Mouse (Mus musculus) right cerebral cortex, postnatal 14 days (tissue): ENCODE data around the gene Otud7a.
"Not testable (repeated sequence)": the region's sequence is repeated elsewhere in the genome, so short reads cannot be mapped to it uniquely, and the experiment has no call there.

Experiments used
- DNase-seq: peaks from one replicate; pipeline ENCODE4 v3.0.0; 2022

Gene Otud7a

GRCm38 (mm10) chr7:63559679-63560078 lies 115.1 kb downstream of the Otud7a start:
- no peak for DNase-seq

- no peak for DNase-seq
Measured at GRCm38 (mm10) chr7:63583310-63583709, 138.8 kb downstream of the Otud7a start.

- no peak for DNase-seq
Measured at GRCm38 (mm10) chr7:63586184-63586870, 141.8 kb downstream of the Otud7a start.

- DNase-seq = no peak
Measured at GRCm38 (mm10) chr7:63590305-63590704, 145.8 kb downstream of the Otud7a start.

GRCm38 (mm10) chr7:63591322-63591721 lies 146.8 kb downstream of the Otud7a start:
- no peak for DNase-seq

GRCm38 (mm10) chr7:63592061-63592460 lies 147.5 kb downstream of the Otud7a start:
- no peak for DNase-seq

- no peak for DNase-seq
Measured at GRCm38 (mm10) chr7:63604827-63605226, 160.3 kb downstream of the Otud7a start.

GRCm38 (mm10) chr7:63617018-63617417 lies 172.5 kb downstream of the Otud7a start:
- DNase-seq = no peak

- DNase-seq = no peak
Measured at GRCm38 (mm10) chr7:63620776-63621340, 176.3 kb downstream of the Otud7a start.

GRCm38 (mm10) chr7:63637651-63638050 lies 193.1 kb downstream of the Otud7a start:
- no peak for DNase-seq

- DNase-seq = no peak
Measured at GRCm38 (mm10) chr7:63644002-63644401, 199.5 kb downstream of the Otud7a start.

GRCm38 (mm10) chr7:63647136-63647535 lies 202.6 kb downstream of the Otud7a start:
- no peak for DNase-seq

- DNase-seq = no peak
Measured at GRCm38 (mm10) chr7:63660261-63660660, 215.7 kb downstream of the Otud7a start.

GRCm38 (mm10) chr7:63662757-63663156 lies 218.2 kb downstream of the Otud7a start:
- no peak for DNase-seq

GRCm38 (mm10) chr7:63665496-63665895 lies 220.9 kb downstream of the Otud7a start:
- no peak for DNase-seq

GRCm38 (mm10) chr7:63667986-63668741 lies 223.6 kb downstream of the Otud7a start:
- DNase-seq = no peak

- DNase-seq = no peak
Measured at GRCm38 (mm10) chr7:63668951-63669350, 224.4 kb downstream of the Otud7a start.

GRCm38 (mm10) chr7:63670911-63671310 lies 226.4 kb downstream of the Otud7a start:
- DNase-seq = not testable (repeated sequence)

- DNase-seq = peak; percentile 82
Measured at GRCm38 (mm10) chr7:63671904-63672303, 227.4 kb downstream of the Otud7a start.

- no peak for DNase-seq
Measured at GRCm38 (mm10) chr7:63676631-63677030, 232.1 kb downstream of the Otud7a start.

- no peak for DNase-seq
Measured at GRCm38 (mm10) chr7:63677149-63677548, 232.6 kb downstream of the Otud7a start.

GRCm38 (mm10) chr7:63687056-63687455 lies 242.5 kb downstream of the Otud7a start:
- DNase-seq = no peak

GRCm38 (mm10) chr7:63697921-63698320 lies 253.4 kb downstream of the Otud7a start:
- no peak for DNase-seq

- DNase-seq = no peak
Measured at GRCm38 (mm10) chr7:63717903-63718302, 273.4 kb downstream of the Otud7a start.
